Mouse (Mus musculus): Measurements from ENCODE around the gene Ntn4. TPM values are rescaled to one million over a fixed set of nuclear protein-coding genes. Genes with fewer than 3 reads are reported as not detected.

The Ntn4 gene
- 10 to 100 TPM; 14.0 to 14.9 TPM for total RNA-seq (2021)
- polyA plus RNA-seq (2012; rRNA removed) = 7.4 and 11.5 TPM in 2 replicates
- long read RNA-seq, transcript Ntn4-201 (10 exons, 3,646 nt) = major isoform, 19 of 20 reads
- long read RNA-seq, partial matches to known transcripts = 0 of 20 reads
- long read RNA-seq, other reads (novel, unspliced or antisense) = 1 of 20 reads

DNA sequence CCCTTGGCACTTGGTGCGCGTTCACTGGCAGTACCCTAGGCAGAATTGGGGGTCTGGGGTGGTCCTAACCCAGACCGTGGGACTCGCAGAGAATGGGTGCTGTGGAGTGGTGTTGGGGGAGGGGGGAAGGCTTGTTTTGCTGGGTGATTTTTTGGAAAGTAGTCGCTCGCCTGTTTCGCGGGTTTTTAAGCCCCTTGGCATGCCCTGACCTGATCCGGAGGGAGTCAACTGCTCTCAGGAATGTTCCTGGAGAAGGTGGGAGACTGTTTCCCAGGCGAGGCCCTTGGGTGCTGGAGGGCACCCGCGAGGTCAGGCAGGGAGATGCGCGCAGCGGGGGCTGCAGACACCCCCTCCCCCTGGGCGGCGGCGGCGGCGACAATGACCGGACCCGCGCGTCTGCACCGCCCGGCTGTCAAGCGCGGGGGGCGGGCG is at the start of gene Ntn4:
Gene Ntn4, plus strand, starts transcription at position 161 of the 432 bp plus-strand sequence.
- Histone ChIP-seq H3K9ac (ENCODE audit: low read depth, low read length) (peak within 1 kb of the TSS; percentile 84), H3K4me3 (peak within 1 kb of the TSS; percentile 75), H3K36me3 (ENCODE audit: control insufficient read depth, insufficient read depth, low read length) (no peaks in the 10 kb centered on the region), H3K4me1 (ENCODE audit: control insufficient read depth, insufficient read depth, low read length) (no peaks in the 10 kb centered on the region), H3K27me3 (ENCODE audit: control insufficient read depth, insufficient read depth, low read length) (no peaks in the 10 kb centered on the region), H3K27ac (peak within 1 kb of the TSS; percentile 77), H3K79me2 (replicated peaks; ENCODE audit: control insufficient read depth, insufficient read depth, low read length) (no peaks in the 10 kb centered on the region)
- 9% methylated on average over 27 of the region's 30 CpGs for WGBS
- intact Hi-C loops (cut with DNase I) = loop anchor here (5.0 kb wide), 1 partner anchor 67 kb away; no protein-coding TSS in a partner anchor
- no peak for DNase-seq
- TF ChIP-seq POLR2A (IDR thresholded peaks at IDR 0.05; ENCODE audit: insufficient read depth, low read depth, low read length) = no peak
- no peak for TF ChIP-seq CTCF (IDR thresholded peaks at IDR 0.05)
- no peak for TF ChIP-seq EP300 (IDR thresholded peaks at IDR 0.05; ENCODE audit: insufficient read depth, low read depth, low read length)

DNA sequence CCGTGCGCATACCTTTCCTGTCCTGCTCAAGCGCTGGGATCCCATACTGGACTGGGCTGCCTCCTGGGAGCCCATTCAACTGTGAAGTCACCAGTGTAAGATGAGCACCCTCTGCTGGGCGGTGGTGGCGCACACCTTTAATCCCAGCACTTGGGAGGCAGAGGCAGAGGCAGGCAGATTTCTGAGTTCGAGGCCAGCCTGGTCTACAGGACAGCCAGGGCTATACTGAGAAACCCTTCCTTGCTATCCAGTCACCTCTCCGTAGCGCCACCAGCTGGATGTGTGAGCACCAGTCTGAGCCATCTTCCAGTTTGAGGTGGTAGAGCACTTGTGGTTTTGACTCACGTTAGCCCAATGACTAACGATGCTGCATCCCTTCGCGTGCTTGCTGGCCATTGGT is 48.0 kb upstream of the Ntn4 start:
- Histone ChIP-seq H3K4me1 (ENCODE audit: control insufficient read depth, insufficient read depth, low read length) (peaks cover 1% of the 10 kb centered on the region), H3K79me2 (replicated peaks; ENCODE audit: control insufficient read depth, insufficient read depth, low read length) (peaks cover 3% of the 10 kb centered on the region; the same call in 1 of the 2 replicates), H3K9ac (ENCODE audit: low read depth, low read length) (no peak overlapping the region), H3K36me3 (ENCODE audit: control insufficient read depth, insufficient read depth, low read length) (peaks cover 5% of the 10 kb centered on the region; the same call in 1 of the 2 replicates), H3K27ac (no peak overlapping the region), H3K4me3 (no peak overlapping the region), H3K27me3 (ENCODE audit: control insufficient read depth, insufficient read depth, low read length) (no peaks in the 10 kb centered on the region)
- intact Hi-C loops (cut with DNase I) = no loop called here
- WGBS = 54% methylated on average over 12 of the region's 12 CpGs
- peak in 1 of 2 experiments; percentile 8 for DNase-seq
- TF ChIP-seq EP300 (IDR thresholded peaks at IDR 0.05; ENCODE audit: insufficient read depth, low read depth, low read length) (no peak), POLR2A (IDR thresholded peaks at IDR 0.05; ENCODE audit: insufficient read depth, low read depth, low read length) (no peak), CTCF (IDR thresholded peaks at IDR 0.05) (peak; percentile 44)

GRCm38 (mm10) chr10:93594022-93594482 is 46.4 kb upstream of the Ntn4 start:
- H3K27ac ChIP-seq = no peak overlapping the region

GRCm38 (mm10) chr10:93595831-93596230 is 44.6 kb upstream of the Ntn4 start:
- intact Hi-C loops (cut with DNase I) = loop anchor here (2.0 kb wide), 1 partner anchor 217 kb away; no protein-coding TSS in a partner anchor
- H3K36me3 ChIP-seq (ENCODE audit: control insufficient read depth, insufficient read depth, low read length) = no peaks in the 10 kb centered on the region

More at GRCm38 (mm10) chr10:93594022-93594482, 46.4 kb upstream of the Ntn4 start:
- TF ChIP-seq CTCF (IDR thresholded peaks at IDR 0.05) (peak; percentile 85), EP300 (IDR thresholded peaks at IDR 0.05; ENCODE audit: insufficient read depth, low read depth, low read length) (0 out of 2 replicates have a peak, but pooled peaks have one; percentile 61), POLR2A (IDR thresholded peaks at IDR 0.05; ENCODE audit: insufficient read depth, low read depth, low read length) (peak; percentile 43; the same call in 1 of the 2 replicates)
- no peaks in the 10 kb centered on the region for H3K27me3 ChIP-seq (ENCODE audit: control insufficient read depth, insufficient read depth, low read length)
- peak overlapping the region; percentile 45 for H3K4me3 ChIP-seq
- H3K79me2 ChIP-seq (replicated peaks; ENCODE audit: control insufficient read depth, insufficient read depth, low read length) = no peaks in the 10 kb centered on the region
- intact Hi-C loops (cut with DNase I) = loop anchor here (1.0 to 2.0 kb wide), 2 partner anchors 183 to 219 kb away; no protein-coding TSS in a partner anchor
- peak overlapping the region; percentile 41 for H3K9ac ChIP-seq (ENCODE audit: low read depth, low read length)
- peak; percentile 83 to 86 for DNase-seq
- WGBS = 2% methylated on average over 22 of the region's 22 CpGs
- no peaks in the 10 kb centered on the region for H3K36me3 ChIP-seq (ENCODE audit: control insufficient read depth, insufficient read depth, low read length)
- H3K4me1 ChIP-seq (ENCODE audit: control insufficient read depth, insufficient read depth, low read length) = no peaks in the 10 kb centered on the region; the same call in 1 of the 2 replicates

GRCm38 (mm10) chr10:93596641-93597040 is 43.8 kb upstream of the Ntn4 start:
- Histone ChIP-seq H3K79me2 (replicated peaks; ENCODE audit: control insufficient read depth, insufficient read depth, low read length) (no peaks in the 10 kb centered on the region), H3K27me3 (ENCODE audit: control insufficient read depth, insufficient read depth, low read length) (no peaks in the 10 kb centered on the region), H3K9ac (ENCODE audit: low read depth, low read length) (no peak overlapping the region), H3K27ac (no peak overlapping the region), H3K4me1 (ENCODE audit: control insufficient read depth, insufficient read depth, low read length) (no peaks in the 10 kb centered on the region), H3K4me3 (no peak overlapping the region), H3K36me3 (ENCODE audit: control insufficient read depth, insufficient read depth, low read length) (no peaks in the 10 kb centered on the region)
- DNase-seq = no peak
- TF ChIP-seq EP300 (IDR thresholded peaks at IDR 0.05; ENCODE audit: insufficient read depth, low read depth, low read length) (no peak), CTCF (IDR thresholded peaks at IDR 0.05) (no peak)
- WGBS = 85% methylated on average over 3 of the region's 3 CpGs
- intact Hi-C loops (cut with DNase I) = no loop called here

More at GRCm38 (mm10) chr10:93595831-93596230, 44.6 kb upstream of the Ntn4 start:
- H3K79me2 ChIP-seq (replicated peaks; ENCODE audit: control insufficient read depth, insufficient read depth, low read length) = no peaks in the 10 kb centered on the region
- no peaks in the 10 kb centered on the region for H3K27me3 ChIP-seq (ENCODE audit: control insufficient read depth, insufficient read depth, low read length)
- no peaks in the 10 kb centered on the region for H3K4me1 ChIP-seq (ENCODE audit: control insufficient read depth, insufficient read depth, low read length)
- DNase-seq = no peak
- WGBS = 59% methylated on average over 4 of the region's 4 CpGs
- H3K9ac ChIP-seq (ENCODE audit: low read depth, low read length) = no peak overlapping the region
- TF ChIP-seq EP300 (IDR thresholded peaks at IDR 0.05; ENCODE audit: insufficient read depth, low read depth, low read length) (no peak), CTCF (IDR thresholded peaks at IDR 0.05) (no peak), POLR2A (IDR thresholded peaks at IDR 0.05; ENCODE audit: insufficient read depth, low read depth, low read length) (no peak)
- no peak overlapping the region for H3K4me3 ChIP-seq
- H3K27ac ChIP-seq = no peak overlapping the region

GRCm38 (mm10) chr10:93602309-93602708 is 38.2 kb upstream of the Ntn4 start:
- no peak overlapping the region for H3K27ac ChIP-seq
- intact Hi-C loops (cut with DNase I) = no loop called here
- no peak overlapping the region for H3K9ac ChIP-seq (ENCODE audit: low read depth, low read length)
- TF ChIP-seq EP300 (IDR thresholded peaks at IDR 0.05; ENCODE audit: insufficient read depth, low read depth, low read length) (no peak), POLR2A (IDR thresholded peaks at IDR 0.05; ENCODE audit: insufficient read depth, low read depth, low read length) (no peak), CTCF (IDR thresholded peaks at IDR 0.05) (no peak)
- no peaks in the 10 kb centered on the region for H3K4me1 ChIP-seq (ENCODE audit: control insufficient read depth, insufficient read depth, low read length)
- H3K36me3 ChIP-seq (ENCODE audit: control insufficient read depth, insufficient read depth, low read length) = no peaks in the 10 kb centered on the region
- no peak overlapping the region for H3K4me3 ChIP-seq
- H3K79me2 ChIP-seq (replicated peaks; ENCODE audit: control insufficient read depth, insufficient read depth, low read length) = no peaks in the 10 kb centered on the region
- 82% methylated on average over 5 of the region's 5 CpGs for WGBS
- no peak for DNase-seq
- no peaks in the 10 kb centered on the region for H3K27me3 ChIP-seq (ENCODE audit: control insufficient read depth, insufficient read depth, low read length)
